Mouse (Mus musculus): ENCODE measurements around the gene Orai1. TPM values are rescaled to one million over a fixed set of nuclear protein-coding genes. Genes with fewer than 3 reads are reported as not detected.
A peak's percentile ranks its signal among the peaks of the same experiment; 100 is the strongest.

The Orai1 gene
- polyA plus RNA-seq, 1 experiment = 63.2 TPM

- TF ChIP-seq POLR2A (IDR thresholded peaks at IDR 0.05; ENCODE audit: low read depth, low read length) (no peak), CTCF (conservative IDR thresholded peaks at IDR 0.05; ENCODE audit: insufficient read depth, insufficient read length, low read depth, low read length) (no peak)
These were observed 17.4 kb upstream of the Orai1 start for GRCm38 (mm10) chr5:122997205-122998204.

GRCm38 (mm10) chr5:123000901-123001300, 14.0 kb upstream of the Orai1 start:
- no peaks in the 10 kb centered on the region for H3K27me3 ChIP-seq (replicated peaks; ENCODE audit: control insufficient read depth, insufficient read depth, low read length)
- H3K36me3 ChIP-seq (ENCODE audit: control insufficient read depth, insufficient read depth, low read length) = no peaks in the 10 kb centered on the region
- no peaks in the 10 kb centered on the region for H3K4me1 ChIP-seq (ENCODE audit: control insufficient read depth, insufficient read depth, low read length)
- no peak overlapping the region for H3K4me3 ChIP-seq (ENCODE audit: insufficient read depth, low read depth, low read length)
- H3K27ac ChIP-seq (ENCODE audit: insufficient read depth, low read depth, low read length) = no peak overlapping the region
- no peak for TF ChIP-seq POLR2A (IDR thresholded peaks at IDR 0.05; ENCODE audit: low read depth, low read length)
- no peak for DNase-seq
- 69% methylated on average over 1 of the region's 1 CpGs for WGBS

More at GRCm38 (mm10) chr5:122997205-122998204, 17.4 kb upstream of the Orai1 start:
- Histone ChIP-seq H3K27ac (ENCODE audit: insufficient read depth, low read depth, low read length) (no peak overlapping the region), H3K36me3 (ENCODE audit: control insufficient read depth, insufficient read depth, low read length) (no peaks in the 10 kb centered on the region), H3K27me3 (replicated peaks; ENCODE audit: control insufficient read depth, insufficient read depth, low read length) (no peaks in the 10 kb centered on the region), H3K4me3 (ENCODE audit: insufficient read depth, low read depth, low read length) (no peak overlapping the region), H3K4me1 (ENCODE audit: control insufficient read depth, insufficient read depth, low read length) (no peaks in the 10 kb centered on the region)
- WGBS = 78% methylated on average over 18 of the region's 18 CpGs
- DNase-seq = no peak

- H3K4me1 ChIP-seq (ENCODE audit: control insufficient read depth, insufficient read depth, low read length) = no peaks in the 10 kb centered on the region
- TF ChIP-seq CTCF (conservative IDR thresholded peaks at IDR 0.05; ENCODE audit: insufficient read depth, insufficient read length, low read depth, low read length) (no peak), POLR2A (IDR thresholded peaks at IDR 0.05; ENCODE audit: low read depth, low read length) (no peak)
- no peaks in the 10 kb centered on the region for H3K27me3 ChIP-seq (replicated peaks; ENCODE audit: control insufficient read depth, insufficient read depth, low read length)
- H3K27ac ChIP-seq (ENCODE audit: insufficient read depth, low read depth, low read length) = no peak overlapping the region
- H3K4me3 ChIP-seq (ENCODE audit: insufficient read depth, low read depth, low read length) = no peak overlapping the region
- DNase-seq = no peak
- WGBS = 76% methylated on average over 19 of the region's 19 CpGs
- H3K36me3 ChIP-seq (ENCODE audit: control insufficient read depth, insufficient read depth, low read length) = no peaks in the 10 kb centered on the region
These were observed 8.9 kb upstream of the Orai1 start for GRCm38 (mm10) chr5:123005716-123006592.

- Histone ChIP-seq H3K27ac (ENCODE audit: insufficient read depth, low read depth, low read length) (no peak overlapping the region), H3K4me1 (ENCODE audit: control insufficient read depth, insufficient read depth, low read length) (no peaks in the 10 kb centered on the region), H3K27me3 (replicated peaks; ENCODE audit: control insufficient read depth, insufficient read depth, low read length) (no peaks in the 10 kb centered on the region), H3K36me3 (ENCODE audit: control insufficient read depth, insufficient read depth, low read length) (no peaks in the 10 kb centered on the region), H3K4me3 (ENCODE audit: insufficient read depth, low read depth, low read length) (no peak overlapping the region)
- 54% methylated on average over 7 of the region's 7 CpGs for WGBS
- no peak for DNase-seq
- TF ChIP-seq CTCF (conservative IDR thresholded peaks at IDR 0.05; ENCODE audit: insufficient read depth, insufficient read length, low read depth, low read length) = no peak
- TF ChIP-seq POLR2A (IDR thresholded peaks at IDR 0.05; ENCODE audit: low read depth, low read length) = no peak
These were observed 5.9 kb upstream of the Orai1 start for GRCm38 (mm10) chr5:123008877-123009493.

- WGBS = 71% methylated on average over 11 of the region's 11 CpGs
- peaks cover 4% of the 10 kb centered on the region; the same call in 1 of the 2 replicates for H3K4me1 ChIP-seq (ENCODE audit: control insufficient read depth, insufficient read depth, low read length)
- no peaks in the 10 kb centered on the region for H3K36me3 ChIP-seq (ENCODE audit: control insufficient read depth, insufficient read depth, low read length)
- no peak for DNase-seq
- H3K4me3 ChIP-seq (ENCODE audit: insufficient read depth, low read depth, low read length) = no peak overlapping the region
- H3K27me3 ChIP-seq (replicated peaks; ENCODE audit: control insufficient read depth, insufficient read depth, low read length) = no peaks in the 10 kb centered on the region
- TF ChIP-seq CTCF (conservative IDR thresholded peaks at IDR 0.05; ENCODE audit: insufficient read depth, insufficient read length, low read depth, low read length) (no peak), POLR2A (IDR thresholded peaks at IDR 0.05; ENCODE audit: low read depth, low read length) (no peak)
- no peak overlapping the region for H3K27ac ChIP-seq (ENCODE audit: insufficient read depth, low read depth, low read length)
These were observed 5.0 kb upstream of the Orai1 start for GRCm38 (mm10) chr5:123009873-123010272.

- no peak for DNase-seq
- Histone ChIP-seq H3K27me3 (replicated peaks; ENCODE audit: control insufficient read depth, insufficient read depth, low read length) (no peaks in the 10 kb centered on the region), H3K4me3 (ENCODE audit: insufficient read depth, low read depth, low read length) (no peak overlapping the region), H3K4me1 (ENCODE audit: control insufficient read depth, insufficient read depth, low read length) (peaks cover 5% of the 10 kb centered on the region; the same call in 1 of the 2 replicates), H3K27ac (ENCODE audit: insufficient read depth, low read depth, low read length) (no peak overlapping the region), H3K36me3 (ENCODE audit: control insufficient read depth, insufficient read depth, low read length) (no peaks in the 10 kb centered on the region)
- WGBS = 94% methylated on average over 6 of the region's 6 CpGs
- TF ChIP-seq POLR2A (IDR thresholded peaks at IDR 0.05; ENCODE audit: low read depth, low read length) (no peak), CTCF (conservative IDR thresholded peaks at IDR 0.05; ENCODE audit: insufficient read depth, insufficient read length, low read depth, low read length) (0 out of 2 replicates have a peak, but pooled peaks have one; percentile 14)
These were observed 4.1 kb upstream of the Orai1 start for GRCm38 (mm10) chr5:123010806-123011205.
